Mouse (Mus musculus): ENCODE results near the gene Ier5.

DNA sequence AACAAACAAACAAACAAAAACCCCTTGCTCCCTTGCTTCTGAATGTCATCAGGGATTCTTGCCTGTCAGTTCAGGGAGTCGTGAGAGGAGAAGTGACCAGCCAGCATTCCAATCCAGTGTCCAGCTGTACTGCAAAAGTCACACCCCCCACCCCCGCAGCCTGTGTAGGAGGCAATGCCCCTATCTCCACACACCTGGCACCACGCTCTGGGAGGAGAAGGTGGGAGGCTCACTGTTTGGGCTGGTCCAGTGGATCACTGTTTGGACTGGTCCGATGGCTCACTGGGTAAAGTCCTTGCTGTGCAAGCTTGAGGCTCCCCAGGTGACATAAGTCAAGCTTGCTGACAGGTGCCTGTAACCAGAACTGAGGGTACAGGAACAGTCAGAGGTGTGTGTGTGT is 12.7 kb upstream of the Ier5 start:
- TF ChIP-seq MAX (IDR thresholded peaks at IDR 0.05; ENCODE audit: low read depth) = no peak
- no peak for TF ChIP-seq POLR2A (IDR thresholded peaks at IDR 0.05; ENCODE audit: insufficient read length, low read depth)
- TF ChIP-seq MYOG (IDR thresholded peaks at IDR 0.05; ENCODE audit: control insufficient read depth in 1 of 3, insufficient read depth in 1 of 3, insufficient read length in 2 of 3, low read depth in 2 of 3) = peak in 1 of 3 experiments; percentile 25
- TF ChIP-seq E2F4 (IDR thresholded peaks at IDR 0.05; ENCODE audit: insufficient read depth) = no peak
- no peak for TF ChIP-seq CEBPB (IDR thresholded peaks at IDR 0.05; ENCODE audit: insufficient read depth, poor library complexity, severe bottlenecking)
- no peak for TF ChIP-seq USF1 (IDR thresholded peaks at IDR 0.05; ENCODE audit: low read depth)
- TF ChIP-seq POLR2AphosphoS2 (IDR thresholded peaks at IDR 0.05; ENCODE audit: insufficient read length, low read depth) = no peak
- TF ChIP-seq TCF12 (IDR thresholded peaks at IDR 0.05; ENCODE audit: insufficient read depth, poor library complexity, severe bottlenecking) = no peak
- no peak for TF ChIP-seq REST (IDR thresholded peaks at IDR 0.05; ENCODE audit: insufficient read depth, insufficient read length)
- TF ChIP-seq SRF (IDR thresholded peaks at IDR 0.05; ENCODE audit: control insufficient read depth, insufficient read length, low read depth) = no peak
- no peak for TF ChIP-seq MYOD1 (IDR thresholded peaks at IDR 0.05; ENCODE audit: control insufficient read depth in 1 of 3, insufficient read length in 2 of 3, low read depth in 2 of 3)
- no peak for TF ChIP-seq TCF3 (IDR thresholded peaks at IDR 0.05; ENCODE audit: insufficient read length, low read depth)

Measured in myocyte (in vitro differentiated cells).